Mouse (Mus musculus): ENCODE results near the gene Haus6.
"Not testable (repeated sequence)": the region's sequence is repeated elsewhere in the genome, so short reads cannot be mapped to it uniquely, and the experiment has no call there.

Gene Haus6

GRCm38 (mm10) chr4:86611524-86612288 lies at the start of gene Haus6:
TSS of gene Haus6 (minus strand) at chr4:86612055.
- DNase-seq = peak; percentile 97

DNA sequence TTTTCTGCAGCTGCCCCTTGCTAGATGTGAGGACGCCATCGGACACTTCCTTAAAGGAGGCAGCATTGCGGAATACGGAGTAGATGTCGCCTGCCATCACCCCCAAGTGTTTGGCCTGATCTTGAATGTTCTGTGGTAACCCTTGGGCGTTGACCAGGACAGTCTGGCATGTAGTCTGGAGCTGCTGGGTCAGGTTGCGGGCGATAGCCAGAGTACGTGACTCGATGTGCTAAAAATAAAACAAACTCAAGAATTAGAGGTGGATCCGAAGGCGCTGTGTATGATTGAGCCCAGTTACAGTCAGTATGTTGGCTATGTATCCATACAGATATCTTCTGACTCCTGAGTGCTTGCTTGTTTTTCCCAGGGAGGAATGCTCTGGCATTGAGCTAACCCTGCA lies 45.3 kb upstream of the Haus6 start:
- DNase-seq = peak; percentile 60

GRCm38 (mm10) chr4:86656410-86656809 lies 44.6 kb upstream of the Haus6 start:
- DNase-seq = not testable (repeated sequence)

DNA sequence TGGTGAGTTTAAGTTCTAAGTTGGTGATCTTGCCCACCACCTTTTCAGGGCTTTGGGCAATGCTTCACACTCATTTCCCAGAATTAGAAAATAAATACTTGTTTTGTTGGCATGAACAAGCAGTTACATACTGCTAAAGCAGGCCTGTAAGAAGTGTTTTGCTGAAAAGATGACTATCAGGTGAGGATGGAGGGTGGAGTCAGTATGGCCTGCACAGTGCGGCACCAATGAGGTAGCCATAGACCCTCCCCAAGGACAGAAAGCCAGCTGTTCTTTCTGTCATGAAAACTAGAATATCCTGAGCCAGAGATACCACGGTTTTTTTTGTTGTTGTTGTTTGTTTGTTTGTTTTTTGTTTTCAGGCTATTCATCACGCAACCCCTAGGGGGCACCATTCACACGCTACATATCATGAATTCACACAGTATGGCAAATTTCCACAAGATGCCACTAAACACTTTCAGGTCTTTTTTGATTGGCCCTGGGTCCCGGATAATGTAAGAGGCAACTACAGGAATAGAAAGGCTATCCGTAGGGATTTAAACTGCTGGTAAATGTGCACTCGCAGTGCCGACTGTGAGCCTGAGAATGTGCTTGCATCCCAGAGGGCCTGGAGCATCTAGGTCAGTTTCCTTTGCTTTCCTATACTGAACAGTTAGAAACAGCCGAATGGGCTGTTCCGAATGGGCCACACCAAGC lies 40.0 kb upstream of the Haus6 start:
- DNase-seq = peak; percentile 25

GRCm38 (mm10) chr4:86648394-86648793 lies 36.5 kb upstream of the Haus6 start:
- peak; percentile 32 for DNase-seq

DNA sequence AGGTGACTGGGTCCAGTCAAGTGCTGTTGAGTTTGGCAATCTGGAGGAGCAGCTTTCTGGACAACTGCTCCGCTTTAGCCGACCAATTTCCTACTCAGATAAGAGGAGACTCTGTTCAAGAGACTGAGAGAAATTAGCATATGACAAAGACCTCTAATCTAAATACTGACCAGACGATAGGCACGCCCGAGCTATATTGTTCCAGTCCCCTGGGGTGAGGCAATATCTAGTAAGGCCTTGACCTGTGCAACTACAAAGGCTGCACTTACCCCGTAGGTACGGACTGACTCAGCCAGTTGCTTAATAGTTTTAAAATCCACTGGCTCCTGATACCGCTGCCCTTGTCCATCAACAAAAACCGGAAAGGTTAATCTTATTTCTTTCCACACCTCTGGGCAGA lies 25.7 kb upstream of the Haus6 start:
- DNase-seq = not testable (repeated sequence)

DNA sequence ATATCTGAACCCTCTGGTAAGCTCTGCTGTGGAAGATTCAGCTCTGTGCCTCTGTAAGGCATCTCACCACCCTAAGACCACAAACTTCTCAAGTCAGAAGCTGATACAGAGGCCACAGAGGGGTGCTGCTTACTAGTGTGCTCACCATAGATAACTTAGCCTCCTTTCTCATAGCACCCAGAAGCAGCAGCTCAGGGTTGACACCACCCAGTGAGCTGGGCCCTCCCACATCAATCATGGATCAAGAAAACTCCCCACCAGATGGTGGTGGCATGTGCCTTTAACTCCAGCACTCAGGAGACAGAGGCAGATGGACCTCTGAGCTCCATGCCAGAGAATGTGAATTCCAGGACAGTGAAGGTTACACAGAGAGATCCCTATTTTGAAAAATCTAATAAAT lies 23.0 kb upstream of the Haus6 start:
- DNase-seq = not testable (repeated sequence)

- DNase-seq = not testable (repeated sequence)
Measured at GRCm38 (mm10) chr4:86634312-86634711, 22.5 kb upstream of the Haus6 start.

GRCm38 (mm10) chr4:86632556-86632955 lies 20.7 kb upstream of the Haus6 start:
- DNase-seq = not testable (repeated sequence)

DNA sequence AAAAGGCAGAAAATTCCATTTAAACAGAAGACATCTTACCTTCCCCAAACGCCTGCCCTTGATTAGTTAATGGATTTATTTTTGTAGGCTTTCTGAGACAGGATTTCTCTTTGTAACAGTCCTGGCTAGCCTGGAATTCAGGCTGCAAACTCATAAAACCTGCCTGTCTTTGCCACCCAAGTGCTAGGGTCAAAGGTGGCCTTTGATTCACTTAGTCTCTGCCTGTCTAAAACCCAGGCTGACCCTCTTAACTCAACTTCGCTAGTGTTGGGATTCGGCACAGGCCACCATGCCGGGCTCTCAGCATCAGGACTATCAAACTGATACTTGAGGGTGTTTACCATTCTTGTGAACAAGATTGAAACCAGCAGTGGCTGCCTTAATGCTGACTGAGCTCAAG lies 20.0 kb upstream of the Haus6 start:
- DNase-seq = no peak

DNA sequence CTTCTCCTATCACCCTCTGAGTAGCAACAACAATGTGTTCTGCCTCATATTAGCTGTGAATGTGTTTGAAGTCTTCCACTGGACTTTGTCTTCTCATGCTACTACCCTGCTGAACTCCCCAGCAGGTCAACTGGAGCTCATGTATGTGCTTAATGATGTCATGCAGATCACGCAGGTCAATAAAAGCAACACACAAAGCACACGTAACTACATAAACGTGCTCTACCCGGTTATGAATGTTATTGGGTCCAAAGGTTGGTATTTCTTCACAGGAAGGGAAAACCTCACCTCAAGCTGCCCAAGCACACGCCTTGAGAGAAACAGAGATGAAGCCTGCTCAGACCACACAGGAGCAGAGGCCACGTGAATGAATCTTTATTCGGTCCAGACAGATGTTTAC lies 14.6 kb upstream of the Haus6 start:
- not testable (repeated sequence) for DNase-seq

DNA sequence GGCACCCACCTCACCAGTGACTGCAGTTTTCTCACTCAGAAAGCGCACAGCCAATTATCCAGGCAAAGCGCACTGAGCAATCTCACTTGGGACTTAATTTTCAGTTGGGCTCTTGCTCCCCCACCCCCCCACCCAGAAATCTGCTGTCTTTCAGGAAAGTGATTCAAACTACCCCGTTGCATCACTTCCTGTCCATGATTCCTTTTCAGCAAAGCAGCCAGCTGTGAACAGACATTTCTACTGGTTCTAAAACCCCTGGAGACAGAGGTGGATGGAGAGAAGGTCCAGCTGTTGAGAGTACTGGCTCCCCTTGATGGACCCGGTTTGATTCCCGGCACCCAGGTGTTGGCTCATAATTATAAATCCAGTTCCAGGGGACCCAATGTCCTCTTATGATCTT lies 13.6 kb upstream of the Haus6 start:
- peak; percentile 10 for DNase-seq

- DNase-seq = not testable (repeated sequence)
Measured at GRCm38 (mm10) chr4:86622532-86622931, 10.7 kb upstream of the Haus6 start.

GRCm38 (mm10) chr4:86622116-86622515 lies 10.3 kb upstream of the Haus6 start:
- no peak for DNase-seq

- no peak for DNase-seq
Measured at GRCm38 (mm10) chr4:86620506-86620905, 8.7 kb upstream of the Haus6 start.

- no peak for DNase-seq
Measured at GRCm38 (mm10) chr4:86612289-86612620, 400 bp upstream of the Haus6 start.

DNA sequence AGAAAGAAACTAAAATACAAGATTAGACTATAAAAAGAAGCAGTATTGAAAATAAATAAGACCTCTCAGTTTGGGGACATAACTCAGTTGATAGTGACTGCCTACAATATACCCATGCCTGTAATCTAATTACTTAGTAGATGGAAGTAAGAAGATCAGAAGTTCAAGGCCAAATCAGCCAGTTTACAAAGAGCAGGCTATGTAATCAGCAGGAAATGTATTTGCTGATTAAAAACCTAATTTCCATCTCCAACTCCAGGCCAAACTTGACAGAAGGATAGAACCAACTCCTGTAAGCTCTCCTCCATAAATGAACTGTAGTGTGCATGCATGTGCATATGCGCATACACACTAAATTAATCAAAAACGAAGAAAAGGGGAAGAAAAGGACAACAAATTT lies 20.6 kb downstream of the Haus6 start:
- no peak for DNase-seq

GRCm38 (mm10) chr4:86588236-86588635 lies 23.6 kb downstream of the Haus6 start:
- peak; percentile 52 for DNase-seq

DNA sequence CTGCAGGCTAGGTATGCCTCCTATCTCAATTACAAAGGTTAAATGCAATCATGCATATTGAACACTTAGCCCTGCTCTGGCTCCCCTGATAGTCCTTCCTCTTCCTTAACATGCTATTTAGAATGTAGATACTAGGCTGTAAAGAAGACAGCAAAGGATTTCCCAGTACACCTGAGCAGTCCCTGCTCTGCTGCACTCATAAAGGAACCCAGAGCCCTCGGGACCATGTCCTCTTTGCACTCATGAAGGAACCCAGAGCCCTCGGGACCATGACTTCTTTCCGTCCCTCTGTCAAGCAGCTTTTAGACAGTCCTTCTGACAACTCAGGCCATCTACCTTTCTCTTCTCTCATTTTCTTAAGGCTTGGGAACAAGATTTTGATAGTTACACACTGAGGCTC lies 31.3 kb downstream of the Haus6 start:
- no peak for DNase-seq

DNA sequence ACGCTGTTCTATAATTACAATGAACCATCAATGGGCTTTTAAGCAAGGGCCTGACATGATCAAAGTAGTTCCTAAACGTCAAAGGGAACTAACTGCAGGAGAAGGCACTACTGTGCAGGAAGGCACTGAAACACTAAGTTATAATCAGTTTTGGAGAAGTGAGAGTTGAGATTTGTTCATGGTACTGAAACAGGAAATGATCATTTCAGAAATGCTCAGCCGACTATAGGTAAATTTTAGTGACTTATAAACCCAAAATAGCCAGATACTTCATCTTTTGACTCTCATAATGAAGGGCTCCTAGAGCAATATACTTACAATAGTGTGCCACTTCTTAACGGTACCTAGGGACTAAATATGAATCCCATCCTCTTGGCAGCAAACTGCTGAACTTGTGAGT lies 31.8 kb downstream of the Haus6 start:
- DNase-seq = peak; percentile 4

- no peak for DNase-seq
Measured at GRCm38 (mm10) chr4:86576630-86577225, 35.1 kb downstream of the Haus6 start.

DNA sequence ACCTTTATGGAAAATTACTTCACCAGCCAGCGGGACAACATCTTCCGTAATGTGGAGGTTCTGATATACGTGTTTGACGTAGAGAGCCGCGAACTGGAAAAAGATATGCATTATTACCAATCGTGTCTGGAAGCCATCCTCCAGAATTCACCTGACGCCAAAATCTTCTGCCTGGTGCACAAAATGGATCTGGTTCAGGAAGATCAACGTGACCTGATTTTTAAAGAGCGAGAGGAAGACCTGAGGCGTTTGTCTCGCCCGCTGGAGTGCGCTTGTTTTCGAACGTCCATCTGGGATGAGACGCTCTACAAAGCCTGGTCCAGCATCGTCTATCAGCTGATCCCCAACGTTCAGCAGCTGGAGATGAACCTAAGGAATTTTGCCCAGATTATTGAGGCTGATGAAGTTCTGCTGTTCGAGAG lies 35.7 kb downstream of the Haus6 start:
- DNase-seq = peak; percentile 14

DNA sequence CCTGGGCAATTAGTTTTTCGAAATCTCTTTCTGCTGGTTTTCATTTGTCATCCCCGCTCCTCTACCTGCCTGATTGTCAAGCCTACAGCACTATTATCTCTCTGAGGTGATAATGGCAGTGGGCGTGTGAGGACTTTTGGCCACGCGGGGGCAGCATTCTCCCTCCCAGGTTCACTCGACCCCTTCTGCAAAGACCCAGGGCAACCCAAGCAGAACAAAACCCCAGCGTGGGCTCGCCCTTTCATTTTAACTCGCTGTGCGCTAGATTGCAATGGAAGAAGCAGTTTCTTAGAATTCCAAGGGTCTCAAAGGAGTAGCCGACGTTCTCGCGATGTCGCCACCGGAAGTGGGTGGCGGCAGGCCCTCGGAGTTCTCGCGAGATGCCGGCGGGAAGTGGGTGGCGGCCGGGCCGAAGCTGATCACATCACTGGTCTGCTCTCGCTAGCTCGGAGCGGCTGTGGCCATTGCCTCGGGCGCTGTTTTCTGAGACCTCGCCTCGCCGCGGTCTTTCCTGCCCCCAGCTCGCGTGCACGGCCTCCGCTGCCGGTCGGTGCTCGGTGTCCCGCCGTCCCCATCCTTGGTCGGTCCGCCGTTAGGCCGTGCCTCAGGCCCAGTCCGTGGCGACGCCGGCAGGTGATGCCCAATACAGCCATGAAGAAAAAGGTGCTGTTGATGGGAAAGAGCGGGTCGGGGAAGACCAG lies 36.4 kb downstream of the Haus6 start, which contains the start of gene Rraga:
Gene Rraga (plus strand): TSS at position 386 of the 701 bp plus-strand sequence.
- peak; percentile 97 for DNase-seq

Measured in lung, postnatal 36 days (tissue).